Mouse (Mus musculus): ENCODE measurements around the gene Msln. TPM values are rescaled to one million over a fixed set of nuclear protein-coding genes. Genes with fewer than 3 reads are reported as not detected.

Gene Msln
- total and polyA plus RNA-seq, 2 experiments, result 0.74 to 1.1 TPM

DNA sequence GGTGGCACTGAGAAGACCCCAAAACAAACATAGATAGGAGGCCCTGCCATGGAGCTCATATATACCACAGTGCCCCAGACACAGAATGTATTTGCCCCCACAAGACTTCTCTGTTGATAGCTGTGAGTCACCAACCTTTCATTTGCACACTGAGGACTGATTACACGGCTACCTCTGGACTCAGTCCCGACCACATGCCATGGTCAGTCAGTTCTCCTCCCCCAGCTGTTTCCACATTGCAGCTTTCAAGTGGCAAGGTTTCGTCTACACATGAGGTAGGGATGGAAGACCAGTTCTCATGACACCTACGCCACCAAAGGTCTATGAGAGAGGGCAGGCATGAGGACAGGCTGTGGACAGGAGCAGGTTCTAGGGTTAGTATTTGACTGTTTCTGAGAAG lies 43.0 kb downstream of the Msln start:
- no peaks in the 10 kb centered on the region for H3K4me1 ChIP-seq (ENCODE audit: control insufficient read depth, insufficient read depth, low read length)
- 66% methylated on average over 4 of the region's 4 CpGs for WGBS
- no peaks in the 10 kb centered on the region for H3K79me2 ChIP-seq (ENCODE audit: control insufficient read depth, insufficient read depth, low read length)
- DNase-seq (ENCODE audit: extremely low read depth, low read depth, low spot score), result no peak
- H3K9ac ChIP-seq (ENCODE audit: low read depth, low read length), result no peak overlapping the region
- H3K27me3 ChIP-seq (ENCODE audit: control insufficient read depth, insufficient read depth, low read length), result 0 out of 2 replicates have a peak, but pooled peaks cover 4% of the 10 kb centered on the region
- H3K36me3 ChIP-seq (ENCODE audit: control insufficient read depth, insufficient read depth, low read length), result no peaks in the 10 kb centered on the region
- H3K4me3 ChIP-seq (ENCODE audit: insufficient read depth, low read depth, low read length), result no peak overlapping the region
- TF ChIP-seq POLR2A (IDR thresholded peaks at IDR 0.05; ENCODE audit: extremely low read depth, insufficient read depth, low read length), result no peak
- no peak for TF ChIP-seq CTCF (IDR thresholded peaks at IDR 0.05; ENCODE audit: low read depth, low read length)
- no peak overlapping the region for H3K27ac ChIP-seq (replicated peaks; ENCODE audit: insufficient read depth, low read depth, low read length)

DNA sequence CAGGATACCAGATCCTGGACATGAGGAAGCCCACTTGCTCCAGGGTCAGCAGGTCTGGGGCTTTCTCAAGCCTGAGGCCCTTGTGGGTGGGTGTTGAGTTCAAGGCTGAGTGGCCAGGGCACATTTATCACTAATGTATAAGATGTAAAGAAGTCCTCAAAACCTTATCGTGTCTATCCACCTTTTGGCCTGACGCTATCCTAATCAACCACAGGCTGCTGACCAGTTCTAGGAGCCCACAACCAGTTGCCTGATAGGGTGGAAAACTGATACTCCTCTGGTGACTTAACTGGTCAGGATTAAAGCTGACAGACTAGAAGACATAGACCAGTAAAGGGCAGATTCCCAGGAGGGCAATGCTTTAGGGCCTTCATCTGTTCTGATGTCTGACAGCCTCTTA lies 44.2 kb downstream of the Msln start:
- Histone ChIP-seq H3K4me1 (ENCODE audit: control insufficient read depth, insufficient read depth, low read length) (no peaks in the 10 kb centered on the region), H3K9ac (ENCODE audit: low read depth, low read length) (no peak overlapping the region), H3K4me3 (ENCODE audit: insufficient read depth, low read depth, low read length) (no peak overlapping the region), H3K36me3 (ENCODE audit: control insufficient read depth, insufficient read depth, low read length) (no peaks in the 10 kb centered on the region), H3K79me2 (ENCODE audit: control insufficient read depth, insufficient read depth, low read length) (no peaks in the 10 kb centered on the region), H3K27ac (replicated peaks; ENCODE audit: insufficient read depth, low read depth, low read length) (no peak overlapping the region), H3K27me3 (ENCODE audit: control insufficient read depth, insufficient read depth, low read length) (no peaks in the 10 kb centered on the region)
- TF ChIP-seq POLR2A (IDR thresholded peaks at IDR 0.05; ENCODE audit: extremely low read depth, insufficient read depth, low read length), result no peak
- TF ChIP-seq CTCF (IDR thresholded peaks at IDR 0.05; ENCODE audit: low read depth, low read length), result no peak
- DNase-seq (ENCODE audit: extremely low read depth, low read depth, low spot score), result no peak
- WGBS, result 95% methylated on average over 2 of the region's 2 CpGs

DNA sequence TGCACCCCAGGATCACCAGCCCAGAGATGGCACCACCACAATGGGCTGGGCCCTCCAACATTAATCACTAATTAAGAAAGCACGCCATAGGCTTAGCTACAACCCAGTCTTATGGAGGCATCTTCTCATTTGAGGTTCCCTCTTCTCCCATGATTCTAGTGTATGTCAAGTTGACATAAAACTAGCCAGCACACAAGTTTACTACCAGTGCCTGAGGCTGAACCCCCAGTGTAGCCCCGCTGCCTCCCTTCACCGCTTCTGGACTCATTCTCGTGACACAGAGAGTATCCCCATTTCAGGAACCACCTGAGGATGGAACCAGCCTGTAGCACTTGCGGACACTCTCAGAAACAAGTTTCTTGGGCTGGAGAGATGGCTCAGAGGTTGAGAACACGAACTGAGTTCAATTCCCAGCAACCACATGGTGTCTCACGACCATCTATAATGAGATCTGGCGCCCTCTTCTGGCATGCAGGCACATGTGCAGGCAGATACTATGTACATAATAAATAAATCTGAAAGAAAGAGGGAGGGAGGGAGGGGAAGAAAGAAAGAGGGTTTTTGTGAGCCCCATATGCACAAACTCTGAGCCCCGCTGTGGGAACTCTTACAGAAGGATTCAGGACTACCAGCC lies 53.2 kb downstream of the Msln start:
- no peak overlapping the region for H3K9ac ChIP-seq (ENCODE audit: low read depth, low read length)
- no peak for DNase-seq (ENCODE audit: extremely low read depth, low read depth, low spot score)
- no peaks in the 10 kb centered on the region for H3K36me3 ChIP-seq (ENCODE audit: control insufficient read depth, insufficient read depth, low read length)
- H3K4me1 ChIP-seq (ENCODE audit: control insufficient read depth, insufficient read depth, low read length), result no peaks in the 10 kb centered on the region
- H3K4me3 ChIP-seq (ENCODE audit: insufficient read depth, low read depth, low read length), result no peak overlapping the region
- H3K27ac ChIP-seq (replicated peaks; ENCODE audit: insufficient read depth, low read depth, low read length), result no peak overlapping the region
- WGBS, result 60% methylated on average over 9 of the region's 9 CpGs
- no peaks in the 10 kb centered on the region for H3K79me2 ChIP-seq (ENCODE audit: control insufficient read depth, insufficient read depth, low read length)
- TF ChIP-seq CTCF (IDR thresholded peaks at IDR 0.05; ENCODE audit: low read depth, low read length), result peak; percentile 34; the same call in 1 of the 2 replicates
- TF ChIP-seq POLR2A (IDR thresholded peaks at IDR 0.05; ENCODE audit: extremely low read depth, insufficient read depth, low read length), result no peak
- no peaks in the 10 kb centered on the region for H3K27me3 ChIP-seq (ENCODE audit: control insufficient read depth, insufficient read depth, low read length)

Other genes starting within 250 kb of the Msln start
- gene Sox8, start 183.7 kb downstream of the Msln start, total RNA-seq (2014; rRNA removed), result not detected in 2 replicates
- not detected in 2 replicates for gene Sox8, start 183.7 kb downstream of the Msln start, polyA plus RNA-seq (2012; rRNA removed)
- gene Lmf1, start 175.3 kb downstream of the Msln start, total RNA-seq (2014; rRNA removed), result 26.9 and 31.3 TPM in 2 replicates
- gene Lmf1, start 175.3 kb downstream of the Msln start, polyA plus RNA-seq (2012; rRNA removed), result 35.2 and 38.4 TPM in 2 replicates
- gene Gng13, start 37.2 kb downstream of the Msln start, total RNA-seq (2014; rRNA removed), result not detected in 2 replicates
- gene Gng13, start 37.2 kb downstream of the Msln start, polyA plus RNA-seq (2012; rRNA removed), result not detected in 2 replicates
- gene Chtf18, start 27.0 kb downstream of the Msln start, total RNA-seq (2014; rRNA removed), result 0.18 and 0.47 TPM in 2 replicates
- 0.31 and 0.35 TPM in 2 replicates for gene Chtf18, start 27.0 kb downstream of the Msln start, polyA plus RNA-seq (2012; rRNA removed)
- gene Rpusd1, start 26.7 kb downstream of the Msln start, total RNA-seq (2014; rRNA removed), result 1.0 and 2.1 TPM in 2 replicates
- gene Rpusd1, start 26.7 kb downstream of the Msln start, polyA plus RNA-seq (2012; rRNA removed), result 7.3 and 9.0 TPM in 2 replicates
- gene Mslnl, start 18.3 kb downstream of the Msln start, total RNA-seq (2014; rRNA removed), result not detected in 2 replicates
- not detected in 2 replicates for gene Mslnl, start 18.3 kb downstream of the Msln start, polyA plus RNA-seq (2012; rRNA removed)
- gene Narfl, start 19.4 kb upstream of the Msln start, total RNA-seq (2014; rRNA removed), result 14.9 and 20.6 TPM in 2 replicates
- gene Narfl, start 19.4 kb upstream of the Msln start, polyA plus RNA-seq (2012; rRNA removed), result 19.4 and 22.5 TPM in 2 replicates
- 6.0 and 6.7 TPM in 2 replicates for gene Haghl, start 31.3 kb upstream of the Msln start, total RNA-seq (2014; rRNA removed)
- gene Haghl, start 31.3 kb upstream of the Msln start, polyA plus RNA-seq (2012; rRNA removed), result 11.2 and 14.1 TPM in 2 replicates
- not detected in 2 replicates for gene Ccdc78, start 32.2 kb upstream of the Msln start, total RNA-seq (2014; rRNA removed)
- 0.06 TPM in 1 of 2 replicates, not detected in the other for gene Ccdc78, start 32.2 kb upstream of the Msln start, polyA plus RNA-seq (2012; rRNA removed)
- 55.0 and 69.3 TPM in 2 replicates for gene Fam173a, start 38.5 kb upstream of the Msln start, total RNA-seq (2014; rRNA removed)
- gene Fam173a, start 38.5 kb upstream of the Msln start, polyA plus RNA-seq (2012; rRNA removed), result 89.3 and 106 TPM in 2 replicates
- 0.28 and 0.54 TPM in 2 replicates for gene AC134908.4, start 41.3 kb upstream of the Msln start, total RNA-seq (2014; rRNA removed)
- gene AC134908.4, start 41.3 kb upstream of the Msln start, polyA plus RNA-seq (2012; rRNA removed), result 0.35 and 0.37 TPM in 2 replicates
- gene Metrn, start 42.8 kb upstream of the Msln start, total RNA-seq (2014; rRNA removed), result 11.7 and 22.2 TPM in 2 replicates
- gene Metrn, start 42.8 kb upstream of the Msln start, polyA plus RNA-seq (2012; rRNA removed), result 21.6 and 37.1 TPM in 2 replicates
- gene Fbxl16, start 54.7 kb upstream of the Msln start, total RNA-seq (2014; rRNA removed), result 0.07 TPM in 1 of 2 replicates, not detected in the other
- 0.12 and 0.33 TPM in 2 replicates for gene Fbxl16, start 54.7 kb upstream of the Msln start, polyA plus RNA-seq (2012; rRNA removed)
- gene Wdr24, start 69.2 kb upstream of the Msln start, total RNA-seq (2014; rRNA removed), result 13.3 and 15.6 TPM in 2 replicates
- 23.9 and 24.8 TPM in 2 replicates for gene Wdr24, start 69.2 kb upstream of the Msln start, polyA plus RNA-seq (2012; rRNA removed)
- gene Jmjd8, start 74.5 kb upstream of the Msln start, total RNA-seq (2014; rRNA removed), result 25.6 and 30.5 TPM in 2 replicates
- gene Jmjd8, start 74.5 kb upstream of the Msln start, polyA plus RNA-seq (2012; rRNA removed), result 75.0 and 78.4 TPM in 2 replicates
- 50.4 and 55.3 TPM in 2 replicates for gene Stub1, start 79.0 kb upstream of the Msln start, total RNA-seq (2014; rRNA removed)
- gene Stub1, start 79.0 kb upstream of the Msln start, polyA plus RNA-seq (2012; rRNA removed), result 81.3 and 94.4 TPM in 2 replicates
- 0.40 and 0.74 TPM in 2 replicates for gene Rhbdl1, start 82.9 kb upstream of the Msln start, total RNA-seq (2014; rRNA removed)
- gene Rhbdl1, start 82.9 kb upstream of the Msln start, polyA plus RNA-seq (2012; rRNA removed), result 3.8 and 5.5 TPM in 2 replicates
- 2.7 and 4.8 TPM in 2 replicates for gene Gm20683, start 87.4 kb upstream of the Msln start, total RNA-seq (2014; rRNA removed)
- 19.1 and 26.9 TPM in 2 replicates for gene Gm20683, start 87.4 kb upstream of the Msln start, polyA plus RNA-seq (2012; rRNA removed)
- gene Rhot2, start 90.5 kb upstream of the Msln start, total RNA-seq (2014; rRNA removed), result 18.0 and 20.9 TPM in 2 replicates
- gene Rhot2, start 90.5 kb upstream of the Msln start, polyA plus RNA-seq (2012; rRNA removed), result 63.0 and 71.1 TPM in 2 replicates
- gene Wdr90, start 107.1 kb upstream of the Msln start, total RNA-seq (2014; rRNA removed), result 2.7 and 3.3 TPM in 2 replicates
- 9.0 and 14.1 TPM in 2 replicates for gene Wdr90, start 107.1 kb upstream of the Msln start, polyA plus RNA-seq (2012; rRNA removed)
- gene Mcrip2, start 114.4 kb upstream of the Msln start, total RNA-seq (2014; rRNA removed), result 26.1 and 36.0 TPM in 2 replicates
- 139 and 141 TPM in 2 replicates for gene Mcrip2, start 114.4 kb upstream of the Msln start, polyA plus RNA-seq (2012; rRNA removed)
- gene Mettl26, start 120.7 kb upstream of the Msln start, total RNA-seq (2014; rRNA removed), result 129 and 131 TPM in 2 replicates
- gene Mettl26, start 120.7 kb upstream of the Msln start, polyA plus RNA-seq (2012; rRNA removed), result 415 and 439 TPM in 2 replicates
- gene Wfikkn1, start 126.5 kb upstream of the Msln start, total RNA-seq (2014; rRNA removed), result 0.07 and 0.09 TPM in 2 replicates
- 0.24 and 0.92 TPM in 2 replicates for gene Wfikkn1, start 126.5 kb upstream of the Msln start, polyA plus RNA-seq (2012; rRNA removed)
- 6.1 and 7.2 TPM in 2 replicates for gene Rab40c, start 165.3 kb upstream of the Msln start, total RNA-seq (2014; rRNA removed)
- gene Rab40c, start 165.3 kb upstream of the Msln start, polyA plus RNA-seq (2012; rRNA removed), result 22.8 and 24.1 TPM in 2 replicates
- gene Pigq, start 190.6 kb upstream of the Msln start, total RNA-seq (2014; rRNA removed), result 11.5 and 16.0 TPM in 2 replicates
- gene Pigq, start 190.6 kb upstream of the Msln start, polyA plus RNA-seq (2012; rRNA removed), result 51.6 and 52.5 TPM in 2 replicates
- 1.2 TPM in 1 of 2 replicates, not detected in the other for gene Nhlrc4, start 190.6 kb upstream of the Msln start, total RNA-seq (2014; rRNA removed)
- gene Nhlrc4, start 190.6 kb upstream of the Msln start, polyA plus RNA-seq (2012; rRNA removed), result 0.04 TPM in 1 of 2 replicates, not detected in the other
- not detected in 2 replicates for gene A930017K11Rik, start 198.2 kb upstream of the Msln start, total RNA-seq (2014; rRNA removed)
- not detected in 2 replicates for gene A930017K11Rik, start 198.2 kb upstream of the Msln start, polyA plus RNA-seq (2012; rRNA removed)
- gene Capn15, start 231.4 kb upstream of the Msln start, total RNA-seq (2014; rRNA removed), result 1.8 and 3.0 TPM in 2 replicates
- 16.8 and 23.3 TPM in 2 replicates for gene Capn15, start 231.4 kb upstream of the Msln start, polyA plus RNA-seq (2012; rRNA removed)

All from liver, adult 2 months (tissue).